Mouse (Mus musculus) Muller cell, postnatal 12 days (primary cell): Measurements from ENCODE around the gene Poldip2.

Source experiments
- DNase-seq: peaks from one replicate; pipeline ENCODE4 v3.0.0-alpha.2; 2015; ENCODE audit errors: inconsistent ontology term

Gene Poldip2

DNA sequence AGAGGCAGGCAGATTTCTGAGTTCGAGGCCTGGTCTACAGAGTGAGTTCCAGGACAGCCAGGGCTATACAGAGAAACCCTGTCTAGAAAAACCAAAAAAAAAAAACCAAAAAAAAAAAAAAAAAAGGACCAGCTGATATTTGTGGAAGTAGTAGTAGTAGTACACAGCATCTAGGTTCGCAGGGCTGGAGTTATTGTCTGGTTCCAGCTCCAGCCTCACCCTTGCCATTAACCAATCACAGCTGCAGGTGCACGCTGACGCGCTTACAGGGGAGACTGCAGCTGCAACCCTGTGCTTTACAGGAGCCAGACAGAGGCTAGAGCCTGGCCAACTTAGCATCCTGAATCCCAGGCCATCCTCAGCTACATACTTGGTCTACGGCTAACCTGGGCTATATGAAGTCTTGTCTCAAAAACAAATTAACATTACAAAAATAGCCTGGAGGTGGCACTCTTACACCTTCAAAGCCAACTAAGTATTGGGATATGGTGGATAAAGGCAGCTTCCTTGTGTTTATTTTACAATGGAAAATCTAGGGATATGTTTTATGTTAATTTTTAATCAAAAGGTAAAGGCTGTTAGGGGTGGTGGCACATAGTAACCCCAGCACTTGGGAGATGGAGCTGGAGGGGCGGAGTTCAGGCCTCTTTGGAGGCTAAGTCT lies 32.6 kb downstream of the Poldip2 start:
- DNase-seq: no peak

DNA sequence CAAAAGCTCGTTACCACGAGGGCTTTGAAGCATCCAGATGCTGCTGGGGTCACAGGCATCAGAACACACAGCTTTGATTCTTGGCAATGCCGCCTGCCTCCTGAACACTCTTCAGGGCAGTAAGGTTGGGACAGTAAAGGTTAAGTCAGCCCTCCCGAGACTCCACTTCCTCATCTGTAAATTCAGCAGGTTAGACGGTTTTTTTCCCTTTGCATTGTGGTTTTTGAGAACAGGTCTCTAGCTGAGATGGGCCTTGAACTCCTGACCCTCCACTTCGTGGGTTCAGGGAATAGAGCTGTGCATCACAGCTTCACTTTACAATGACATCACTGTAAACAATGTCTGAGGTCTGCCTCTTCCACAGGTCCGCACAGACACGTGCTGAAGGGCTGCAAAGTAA lies 33.2 kb downstream of the Poldip2 start:
- DNase-seq: no peak

DNA sequence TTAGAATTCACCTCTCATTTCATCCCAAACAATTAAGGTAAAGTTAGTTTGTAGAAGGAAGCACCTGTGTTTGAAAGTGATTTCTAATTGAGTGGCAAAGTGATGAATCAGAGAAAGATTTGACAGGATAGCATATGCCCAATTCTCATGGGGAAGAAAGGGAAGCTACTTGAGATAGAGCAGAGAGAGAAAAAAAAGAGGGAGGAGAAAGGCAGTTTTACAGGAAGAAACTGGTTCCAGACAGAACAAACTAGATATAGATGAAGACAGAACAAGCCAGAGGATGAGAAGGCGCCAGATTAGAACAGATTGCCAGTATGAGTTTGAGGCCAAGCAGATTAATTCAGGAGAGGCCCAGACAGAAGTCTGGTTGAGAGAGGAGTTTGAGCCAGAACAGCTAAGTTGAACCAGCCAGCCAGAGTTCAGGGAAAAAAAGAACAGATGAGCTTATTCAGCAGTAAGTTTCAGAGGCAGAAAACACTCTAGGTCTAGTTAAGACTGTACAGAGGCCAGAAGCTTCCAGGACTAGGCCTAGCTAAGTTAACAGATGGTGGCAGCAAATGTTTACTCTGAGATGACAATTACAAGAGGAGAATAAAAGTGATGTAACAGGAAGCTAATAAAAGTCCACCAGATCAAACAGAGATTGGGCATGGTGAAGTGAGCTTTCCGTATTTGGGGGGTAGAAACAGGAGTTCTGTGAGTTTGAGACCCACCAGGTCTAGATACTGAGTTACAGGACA lies 35.9 kb downstream of the Poldip2 start:
- DNase-seq: no peak

DNA sequence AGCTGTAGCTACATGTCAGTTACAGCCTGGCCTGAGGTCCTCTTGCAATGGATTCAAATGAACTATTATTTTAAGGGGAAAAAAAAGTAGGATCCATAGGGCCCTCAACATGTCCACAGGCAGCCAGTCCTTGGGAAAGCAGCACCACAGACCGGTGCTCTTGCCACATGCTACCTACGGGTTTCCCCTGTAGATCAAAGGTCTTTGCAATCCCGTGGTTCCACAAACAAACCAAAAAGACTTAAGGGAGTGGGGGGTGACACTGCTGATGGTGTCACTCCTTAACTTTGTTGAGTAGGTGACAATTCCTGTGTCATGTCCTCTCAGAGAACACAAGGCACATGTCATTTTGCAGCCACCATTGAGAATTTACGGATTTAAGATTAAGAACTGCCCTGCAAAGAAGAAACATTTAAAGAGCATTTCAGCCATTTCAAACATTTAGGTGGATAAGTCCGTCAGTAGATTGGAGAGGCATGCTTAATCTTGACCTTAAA lies 37.5 kb downstream of the Poldip2 start:
- DNase-seq: no peak

DNA sequence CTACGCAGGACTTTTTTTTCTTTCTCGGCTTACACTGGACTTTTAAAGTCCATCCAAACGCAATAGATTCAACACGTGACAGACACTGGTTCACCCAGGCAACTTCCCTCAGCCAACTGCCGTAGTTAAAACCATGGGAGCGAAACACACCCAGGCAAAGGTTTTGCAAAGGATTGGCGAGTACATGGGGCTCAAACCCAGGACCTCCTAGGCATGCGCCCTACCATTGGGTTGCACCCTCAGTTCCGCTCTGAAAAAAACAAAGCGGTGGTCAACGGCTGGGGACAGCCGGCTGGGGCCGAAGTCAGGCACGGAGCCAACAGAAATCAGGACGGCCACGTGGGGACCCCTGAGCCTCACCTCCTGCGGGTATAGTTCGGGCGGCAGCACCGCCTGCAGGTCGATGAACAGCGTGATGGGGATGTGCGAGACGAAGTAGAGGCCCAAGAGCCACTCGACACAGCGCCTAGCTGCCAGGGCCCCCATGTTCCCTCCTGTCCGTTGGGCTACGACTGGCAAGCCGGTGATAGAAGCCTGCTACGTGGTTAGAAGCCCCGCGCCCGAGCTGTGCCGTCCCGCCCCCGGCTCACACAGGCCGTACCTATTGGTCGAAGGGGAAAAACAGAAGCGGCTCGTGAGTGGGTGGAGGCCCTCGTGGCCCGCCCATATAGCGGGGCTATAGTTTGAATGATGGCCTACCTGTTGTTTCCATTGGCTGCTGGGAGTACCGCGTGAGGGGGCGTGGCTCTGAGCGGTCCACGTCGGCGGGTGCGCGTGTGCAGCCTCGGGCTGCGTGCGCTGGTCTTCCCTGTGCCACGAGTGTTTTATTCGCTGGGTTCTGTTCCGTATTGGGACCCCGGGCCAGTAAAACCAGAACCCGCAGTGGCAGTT lies 38.4 kb downstream of the Poldip2 start, which contains the start of gene Tmem97:
Gene Tmem97, minus strand, starts transcription at position 610 of the 891 bp plus-strand sequence.
- peak; percentile 98 for DNase-seq

DNA sequence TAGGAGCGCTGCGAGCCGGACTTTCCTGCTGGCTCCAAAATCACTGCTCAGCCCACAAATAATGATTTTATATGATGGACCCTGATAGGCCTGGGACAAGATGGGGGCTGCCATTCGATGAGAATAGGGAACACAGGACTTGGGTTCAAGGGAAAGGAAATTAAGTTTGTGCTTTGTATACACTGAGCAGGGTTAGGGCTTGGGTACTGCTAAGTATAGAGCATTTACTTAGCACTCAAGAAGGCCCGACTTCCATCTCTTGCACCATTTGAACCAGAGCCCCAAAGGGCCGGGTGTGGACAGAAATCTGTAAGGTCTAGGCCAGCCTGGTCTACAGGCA lies 39.0 kb downstream of the Poldip2 start:
- no peak for DNase-seq

DNA sequence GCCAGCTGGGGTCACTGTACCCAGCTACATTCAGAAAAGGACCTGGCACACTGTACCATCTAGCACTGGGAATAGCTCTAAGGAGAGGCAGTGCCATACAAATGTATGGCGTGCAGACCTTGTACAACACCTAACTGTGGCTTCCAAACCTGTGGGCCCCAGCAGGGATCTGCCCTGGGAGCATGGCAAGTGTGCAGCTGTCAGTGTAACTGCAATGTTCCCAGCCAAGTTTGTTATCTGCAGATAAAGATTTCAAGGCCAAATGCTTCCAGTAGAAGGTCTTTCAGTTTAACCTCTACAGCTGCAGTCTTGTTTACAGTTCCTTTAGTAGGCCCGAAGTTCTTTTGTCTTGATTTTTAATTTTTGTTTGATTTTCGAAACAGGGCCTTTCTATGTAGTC lies 43.6 kb downstream of the Poldip2 start:
- no peak for DNase-seq

DNA sequence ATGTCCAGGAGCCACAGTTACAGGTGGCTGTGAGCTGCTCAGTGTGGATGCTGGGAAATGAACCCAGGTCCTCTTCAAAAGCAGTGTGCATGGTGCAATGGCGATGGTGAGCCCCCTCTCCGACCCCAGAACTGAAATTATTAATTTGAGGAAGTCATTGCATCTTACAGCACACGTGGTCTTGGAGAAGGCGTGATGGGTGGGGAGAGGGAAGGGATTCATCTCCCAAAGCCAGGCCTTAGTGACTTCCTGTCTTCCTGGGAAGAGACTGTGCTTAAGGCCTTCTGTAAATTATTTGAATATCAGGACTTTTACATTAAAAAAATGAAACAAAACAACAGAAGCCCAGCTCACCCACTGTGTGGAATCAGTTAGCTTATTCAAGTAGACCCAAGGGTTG lies 44.1 kb downstream of the Poldip2 start:
- DNase-seq: no peak

DNA sequence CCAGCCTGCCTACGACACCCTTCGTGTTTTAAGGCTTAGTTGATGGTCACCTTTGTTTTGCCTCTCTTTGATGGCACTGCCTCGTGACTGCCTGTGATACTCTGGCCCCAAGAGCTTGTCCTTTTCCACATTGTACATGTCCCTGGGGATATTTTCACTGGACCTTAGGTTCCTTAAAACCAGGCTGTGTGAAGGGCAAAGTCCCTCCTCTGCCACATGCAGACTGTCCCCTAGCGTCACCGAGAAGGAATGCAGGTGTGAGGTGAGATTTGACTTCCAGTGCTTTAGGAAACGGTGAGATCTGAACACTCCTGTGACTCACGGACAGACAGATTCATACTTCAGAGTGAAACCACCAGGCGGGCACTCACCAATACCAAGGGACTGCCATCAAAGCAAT lies 45.2 kb downstream of the Poldip2 start:
- DNase-seq: no peak

DNA sequence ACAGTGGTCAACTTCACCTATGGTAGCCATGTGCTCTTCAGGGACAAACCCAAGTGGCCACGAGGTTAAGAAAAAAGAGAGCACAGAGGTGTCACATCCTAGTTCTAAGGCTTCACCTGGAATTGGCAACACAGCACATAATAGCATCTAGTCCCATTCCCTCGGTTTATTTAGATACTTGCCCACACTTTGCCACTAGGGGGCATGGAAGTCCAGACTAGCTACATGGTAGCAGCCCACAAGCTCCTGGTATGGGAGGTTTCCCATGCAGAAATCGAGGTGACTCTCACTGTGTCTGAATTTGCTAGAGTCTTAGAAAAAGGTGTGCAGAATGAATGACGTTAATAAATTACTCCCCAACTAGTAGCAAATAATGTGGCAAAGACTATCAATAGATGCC lies 48.5 kb downstream of the Poldip2 start:
- peak; percentile 46 for DNase-seq

DNA sequence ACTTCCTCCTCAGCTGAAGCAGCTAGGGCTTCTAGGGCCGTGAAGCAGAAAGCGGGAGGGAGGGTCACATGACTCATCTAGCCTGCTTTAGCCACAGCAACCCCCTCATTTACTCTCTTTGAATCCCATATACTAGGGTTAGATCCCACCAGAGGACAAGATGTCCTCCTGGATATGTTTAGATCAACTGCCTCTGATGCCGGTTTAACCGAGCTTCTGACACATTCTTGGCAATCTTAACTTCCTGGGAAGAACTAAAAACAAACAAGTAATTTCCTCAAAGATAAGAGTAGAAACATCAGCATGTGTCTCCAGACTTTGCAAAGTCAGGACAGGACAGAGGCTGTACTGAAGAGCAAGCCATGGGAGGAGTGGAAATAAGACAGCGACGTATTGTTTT lies 54.8 kb downstream of the Poldip2 start:
- DNase-seq: no peak

DNA sequence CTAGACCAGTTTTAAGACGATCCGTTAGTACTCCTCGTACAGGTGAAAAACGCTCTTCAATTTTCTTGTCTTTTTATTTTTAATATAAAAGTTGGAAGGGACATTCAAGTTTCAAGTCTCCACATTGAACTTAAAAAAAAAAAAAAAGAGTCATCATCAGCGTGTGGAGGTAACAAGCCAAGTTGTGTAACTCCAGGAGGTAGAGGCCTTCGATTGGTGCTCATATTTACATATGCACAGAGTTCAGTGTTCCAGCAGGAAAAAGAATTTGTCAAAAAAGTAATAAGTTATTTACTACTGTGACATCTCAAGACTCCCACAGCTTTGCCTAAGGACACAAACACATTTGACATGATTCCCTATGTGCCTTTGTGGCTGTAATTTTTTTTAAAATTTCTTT lies 55.6 kb downstream of the Poldip2 start:
- no peak for DNase-seq

DNA sequence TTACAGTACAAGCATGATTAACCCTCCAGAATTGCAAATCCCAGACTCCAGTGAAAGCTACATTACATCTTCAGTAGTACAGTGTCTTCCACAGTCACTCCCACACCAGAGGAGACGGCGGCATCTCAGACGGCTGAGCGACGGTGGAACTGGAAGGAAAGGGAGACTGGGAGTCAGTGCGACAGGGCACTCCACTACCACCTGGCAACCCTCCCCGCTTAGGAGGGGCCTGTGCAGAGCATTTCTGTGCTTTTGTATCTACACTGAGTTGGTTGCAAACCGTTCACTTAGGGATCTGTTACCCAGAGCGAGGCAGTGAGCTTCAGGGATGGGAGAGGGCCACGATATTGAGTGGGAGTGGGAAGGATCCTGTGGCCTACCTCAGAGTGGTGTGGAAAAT lies 56.8 kb downstream of the Poldip2 start:
- no peak for DNase-seq

DNA sequence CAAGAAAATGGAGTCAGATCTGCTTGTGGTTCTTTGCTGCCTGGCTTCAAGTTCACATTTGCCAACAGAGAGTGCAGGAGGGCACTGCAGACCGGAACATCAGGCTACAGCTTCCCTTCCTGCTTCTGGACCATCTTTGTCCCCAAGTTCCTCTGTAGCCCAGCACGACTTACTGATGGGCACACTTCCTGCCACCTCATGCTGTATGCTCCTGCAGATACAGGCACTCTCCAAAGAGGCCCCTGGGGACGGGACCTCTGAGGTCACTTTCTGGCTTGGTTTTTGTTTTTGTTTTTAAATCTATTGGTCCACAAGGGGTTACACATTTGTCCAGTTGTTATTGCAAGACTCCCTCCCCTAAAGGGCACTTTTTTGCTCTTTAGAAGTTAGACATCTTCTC lies 57.8 kb downstream of the Poldip2 start:
- no peak for DNase-seq

DNA sequence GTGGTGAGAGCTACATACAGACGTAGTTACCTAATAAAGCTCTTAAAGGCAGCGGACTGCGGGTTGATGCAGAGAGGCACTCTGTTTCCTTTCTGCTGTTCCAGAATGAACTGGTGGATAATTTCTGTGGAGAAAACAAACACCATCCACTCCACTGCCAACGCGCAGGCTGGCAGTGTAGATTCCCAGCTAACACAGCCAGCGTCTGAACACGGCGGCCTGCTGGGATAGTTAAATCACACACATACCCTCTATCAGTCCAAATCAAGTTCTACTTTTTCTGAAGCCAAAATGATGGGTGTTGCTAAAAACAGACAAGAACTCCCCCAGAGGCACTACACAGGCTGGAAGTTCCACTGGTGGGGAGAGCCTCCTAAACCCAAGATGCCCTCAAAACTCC lies 59.4 kb downstream of the Poldip2 start:
- DNase-seq: no peak

DNA sequence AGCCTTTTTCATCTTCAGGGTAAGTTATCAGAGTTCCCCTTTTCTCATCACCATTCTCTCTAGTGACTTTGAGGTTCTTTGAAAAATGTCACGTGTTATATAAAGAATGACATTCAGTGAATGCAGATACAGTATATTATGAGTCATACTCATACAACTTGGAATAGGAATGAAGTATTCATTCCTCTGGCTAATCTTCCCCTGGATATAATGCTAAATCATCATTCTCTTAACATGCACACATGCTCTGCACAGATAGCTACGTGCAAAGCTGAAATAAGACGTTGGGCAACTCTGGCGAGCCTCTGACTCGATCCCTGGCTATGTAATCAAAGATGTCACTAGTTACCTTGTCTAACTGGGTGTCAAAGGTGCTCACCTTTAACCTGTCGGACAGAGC lies 59.9 kb downstream of the Poldip2 start:
- DNase-seq: no peak
